Mouse (Mus musculus) megakaryocyte, adult 5-6 weeks (primary cell): ENCODE measurements around the gene Ptgir. TPM values are rescaled to one million over a fixed set of nuclear protein-coding genes. Genes with fewer than 3 reads are reported as not detected.

Experiments
- ATAC-seq: 2 replicates; pipeline ENCODE4 v1.8.0; 2016; ENCODE audit warnings: mild to moderate bottlenecking, inconsistent platforms; ENCODE audit not compliant: poor library complexity, severe bottlenecking
- total RNA-seq, 2 experiments: library from RNA; stranded (forward) in 1 of 2; stranded (reverse) in 1 of 2; fragments of 153-499, 151-499 nt in 1 of 2; fragments of 221-1000, 200-1000 nt in 1 of 2; gene quantifications; 2 replicates each; pipeline versions ENCODE4 v1.2.3 to v1.2.4; 2015 to 2017

Gene Ptgir
- total RNA-seq (2015), result 16.0 and 18.1 TPM in 2 replicates
- total RNA-seq (2017), result 14.5 and 16.6 TPM in 2 replicates

DNA sequence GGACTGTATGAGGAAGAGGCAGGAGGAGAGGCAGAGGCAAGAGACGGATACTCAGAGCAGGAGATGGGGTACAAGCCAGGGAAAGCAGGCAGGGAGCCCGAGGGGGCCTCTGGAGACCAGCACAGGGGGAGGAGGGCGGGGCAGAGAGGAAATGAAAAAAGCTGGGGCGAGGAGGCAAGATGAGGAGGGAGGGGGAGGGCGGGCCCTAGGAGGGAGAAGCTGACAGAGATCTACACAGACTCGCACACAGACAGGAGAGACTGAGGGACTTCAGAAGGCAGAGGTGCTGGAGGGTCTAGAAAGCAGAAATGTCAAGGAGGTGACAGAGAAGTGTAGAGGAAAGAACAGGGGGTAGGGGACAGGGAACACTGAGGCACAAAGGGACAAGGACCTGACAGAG is at the start of gene Ptgir:
Ptgir (plus strand) TSS at position 210 of the 400 bp plus-strand sequence.
- peak; percentile 22; the same call in 1 of the 2 replicates for ATAC-seq

DNA sequence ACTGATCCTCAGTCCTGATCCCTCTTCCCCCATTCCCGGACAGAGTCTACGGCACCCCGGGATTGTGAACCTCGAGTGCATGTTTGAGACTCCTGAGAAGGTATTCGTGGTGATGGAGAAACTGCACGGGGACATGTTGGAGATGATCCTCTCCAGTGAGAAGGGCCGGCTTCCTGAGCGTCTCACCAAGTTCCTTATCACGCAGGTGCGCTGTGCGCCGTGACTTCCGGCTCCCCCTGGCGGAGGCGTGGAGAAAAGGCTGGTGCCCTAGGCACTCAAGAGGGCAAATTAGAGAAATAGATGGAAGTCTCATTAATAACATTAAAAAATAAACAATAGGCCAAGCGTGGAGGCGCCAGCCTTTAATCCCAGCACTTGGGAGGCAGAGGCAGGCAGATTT is 48.0 kb upstream of the Ptgir start:
- peak; percentile 82 for ATAC-seq

DNA sequence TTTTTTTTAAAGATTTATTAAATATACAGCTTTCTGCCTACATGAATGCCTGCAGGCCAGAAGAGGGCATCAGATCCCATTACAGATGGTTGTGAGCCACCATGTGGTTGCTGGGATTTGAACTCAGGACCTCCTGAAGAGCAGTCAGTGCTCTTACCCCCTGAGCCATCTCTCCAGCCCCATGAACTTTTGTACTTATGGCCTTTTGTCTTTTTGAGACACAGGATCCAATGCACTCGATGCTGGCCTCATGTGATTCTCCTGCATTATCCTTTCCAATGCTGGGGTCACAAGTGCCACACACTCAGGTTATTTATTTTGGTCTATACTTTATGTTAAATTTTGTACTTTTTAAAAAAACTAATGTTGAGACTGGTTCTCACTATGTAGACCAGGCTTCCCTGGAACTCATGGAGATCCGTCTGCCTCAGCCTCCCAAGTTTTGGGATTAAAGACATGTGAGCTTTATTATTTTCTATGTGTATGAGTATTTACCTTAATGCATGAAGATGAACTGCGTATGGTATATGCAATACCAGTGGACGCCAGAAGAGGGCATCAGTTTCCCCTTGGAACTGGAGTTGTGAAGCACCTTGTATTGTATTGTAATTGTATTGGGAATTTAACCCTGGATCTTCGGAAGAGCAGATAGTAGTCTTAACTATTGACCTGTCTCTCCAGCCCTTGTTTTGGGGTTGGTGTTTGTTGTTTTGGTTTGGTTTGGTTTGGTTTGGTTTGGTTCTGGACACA is 46.2 kb upstream of the Ptgir start:
- ATAC-seq, result peak; percentile 68

DNA sequence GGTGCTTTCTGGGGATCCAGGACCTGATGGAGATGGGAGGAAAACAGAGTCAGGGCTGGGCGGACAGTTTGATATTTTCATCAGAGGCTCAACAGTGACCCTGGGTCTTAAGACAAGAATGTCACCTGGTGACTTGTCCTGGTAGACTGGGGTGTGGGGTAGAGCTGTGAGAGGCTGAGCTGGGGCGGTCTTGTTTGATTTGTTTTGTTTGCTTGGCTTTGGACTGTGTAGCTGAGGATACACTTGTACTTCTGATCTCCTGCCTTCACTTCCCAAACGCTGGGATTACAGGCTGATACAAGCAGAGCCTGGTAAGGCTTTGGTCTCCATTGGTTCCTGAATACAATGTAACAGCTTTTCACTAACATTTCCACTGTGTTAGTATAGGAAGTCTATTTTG is 38.8 kb upstream of the Ptgir start:
- ATAC-seq, result no peak

DNA sequence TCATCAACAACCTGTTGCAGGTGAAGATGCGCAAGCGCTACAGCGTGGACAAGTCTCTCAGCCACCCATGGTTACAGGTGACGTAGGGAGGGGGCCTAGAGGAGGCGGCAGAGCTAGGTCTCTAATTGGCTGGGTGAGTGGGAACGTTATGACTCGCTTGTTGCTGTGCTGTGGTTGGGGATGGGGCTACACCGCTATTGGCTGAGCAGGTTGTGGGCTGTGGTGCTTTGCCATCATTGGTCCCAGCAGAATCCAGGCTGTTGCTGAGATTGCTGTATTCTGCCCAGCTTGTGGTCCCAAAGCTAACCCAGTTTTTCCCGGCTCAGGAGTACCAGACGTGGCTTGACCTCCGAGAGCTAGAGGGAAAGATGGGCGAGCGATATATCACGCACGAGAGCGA is 36.8 kb upstream of the Ptgir start:
- ATAC-seq, result no peak

DNA sequence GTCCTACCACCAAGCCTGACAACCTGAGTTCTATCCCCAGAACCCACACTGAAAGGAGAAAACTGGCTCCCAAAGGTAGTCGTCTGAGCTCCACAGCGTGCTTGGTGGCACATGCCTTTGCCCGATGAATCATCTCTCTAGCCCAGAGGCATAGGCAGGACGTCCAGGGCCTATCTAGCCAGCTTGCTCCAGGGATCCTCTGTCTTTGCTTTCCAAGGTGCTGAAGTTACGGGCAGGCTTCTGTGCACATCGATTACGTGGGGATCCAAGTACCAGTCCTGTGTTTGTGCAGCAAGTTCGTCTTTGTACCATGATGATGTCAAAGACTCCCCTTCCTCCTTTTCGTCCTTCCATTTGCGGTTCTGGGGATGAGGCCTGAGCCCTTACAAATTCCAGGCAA is 34.7 kb upstream of the Ptgir start:
- ATAC-seq, result no peak

DNA sequence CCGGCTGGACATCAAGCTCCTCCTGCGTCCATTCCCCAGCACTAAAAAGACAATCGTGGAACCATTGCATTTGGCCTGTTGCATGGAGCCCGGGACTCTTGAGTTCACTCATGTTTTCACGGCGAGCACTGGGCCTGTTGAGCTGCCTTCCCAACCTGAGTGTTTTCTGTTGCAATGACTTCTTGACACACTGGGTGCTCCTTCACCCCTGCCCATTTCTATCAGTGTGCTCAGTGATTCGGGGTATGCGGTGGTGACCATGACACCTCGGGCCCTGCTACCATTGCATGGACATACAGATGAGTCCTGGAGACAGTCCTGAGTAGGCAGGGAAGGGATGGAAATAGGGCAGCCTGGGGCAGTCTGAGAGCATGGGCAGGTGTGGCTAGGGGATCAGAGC is 33.8 kb upstream of the Ptgir start:
- no peak for ATAC-seq

DNA sequence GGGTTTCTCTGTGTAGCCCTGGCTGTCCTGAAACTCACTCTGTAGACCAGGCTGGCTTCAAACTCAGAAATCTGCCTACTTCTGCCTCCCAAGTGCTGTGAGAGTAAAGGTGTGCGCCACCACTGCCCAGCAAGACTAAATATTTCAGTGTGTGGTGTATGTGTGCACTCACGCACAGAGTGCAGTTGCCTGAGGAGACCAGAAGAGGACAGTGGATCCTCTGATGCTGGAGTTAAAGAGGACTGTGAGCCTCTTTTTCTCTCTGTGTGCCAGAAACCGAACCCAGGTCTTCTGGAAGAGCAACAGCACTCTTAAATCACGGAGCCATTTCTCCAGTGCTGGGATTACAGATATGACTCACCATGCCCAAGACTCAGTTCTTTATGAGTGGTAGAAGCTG is 32.9 kb upstream of the Ptgir start:
- ATAC-seq, result no peak

DNA sequence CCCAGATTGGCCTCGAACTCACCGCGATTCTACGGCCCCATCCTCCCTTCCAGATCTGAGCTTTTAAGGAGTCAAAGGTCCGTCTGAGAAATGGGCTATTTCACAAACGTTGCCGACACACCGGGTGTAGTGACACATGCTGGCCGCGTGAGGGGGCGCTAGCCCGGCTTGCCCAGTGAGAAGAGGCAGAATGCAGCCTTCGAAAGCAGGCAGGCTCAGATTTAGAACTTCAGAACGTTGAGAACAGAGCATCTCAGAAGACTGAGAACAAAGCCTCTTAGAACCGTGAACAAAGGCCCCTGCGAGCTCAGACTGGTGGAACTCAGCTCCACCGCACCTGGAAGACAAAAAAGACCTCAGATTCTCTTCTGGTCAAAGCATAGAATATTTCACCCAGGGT is 32.1 kb upstream of the Ptgir start:
- ATAC-seq, result peak; percentile 72

DNA sequence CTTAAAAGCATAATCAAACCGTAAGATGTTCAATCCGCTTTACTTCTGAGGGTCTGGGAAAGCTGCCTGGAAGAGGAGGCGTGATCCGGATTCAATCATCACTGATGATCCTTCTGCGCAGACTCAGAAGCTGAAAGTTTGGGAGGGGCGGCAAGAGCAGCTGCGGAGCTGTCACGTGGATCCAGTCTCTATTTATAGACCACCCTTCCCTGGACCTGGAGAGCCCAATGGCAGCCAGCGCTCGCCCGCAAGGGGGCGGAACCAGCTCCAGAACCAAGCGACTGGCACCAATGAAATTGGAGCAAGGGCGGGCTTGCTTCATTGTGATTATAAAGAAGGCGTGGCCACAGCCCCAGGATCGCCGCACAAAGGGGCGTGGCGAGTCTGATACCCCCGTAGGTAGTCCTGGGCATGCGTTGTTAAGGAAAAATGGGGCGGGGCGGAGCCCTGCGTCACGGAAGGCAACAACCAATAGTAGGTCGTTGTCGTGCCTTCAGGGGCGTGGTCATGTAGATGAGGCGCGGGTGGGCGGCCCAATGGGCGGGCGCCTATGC is 31.5 kb upstream of the Ptgir start:
- peak; percentile 88 for ATAC-seq

DNA sequence AGATGAGACGGTGACA is 31.2 kb upstream of the Ptgir start, which contains the start of gene Dact3:
Dact3 (plus strand) TSS at position 8 of the 16 bp plus-strand sequence.
- no peak for ATAC-seq

DNA sequence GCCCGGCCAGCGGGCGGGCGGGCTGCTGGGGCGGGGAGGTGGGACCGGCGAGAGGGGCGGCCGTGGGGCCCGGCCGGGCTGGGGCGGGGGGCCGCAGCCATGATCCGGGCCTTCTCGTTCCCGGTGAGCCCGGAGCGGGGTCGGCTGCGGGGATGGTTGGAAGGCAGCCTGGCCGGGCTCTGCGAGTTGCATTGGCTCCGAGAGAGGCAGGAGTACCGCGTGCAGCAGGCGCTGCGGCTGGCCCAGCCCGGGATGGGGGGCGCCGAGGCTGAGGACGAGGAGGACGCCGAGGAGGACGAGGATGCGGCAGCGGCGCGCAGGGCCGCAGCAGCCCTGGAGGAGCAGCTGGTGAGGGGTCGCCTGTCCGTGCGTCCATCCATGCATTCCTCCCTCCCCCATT is 31.0 kb upstream of the Ptgir start:
- no peak for ATAC-seq

DNA sequence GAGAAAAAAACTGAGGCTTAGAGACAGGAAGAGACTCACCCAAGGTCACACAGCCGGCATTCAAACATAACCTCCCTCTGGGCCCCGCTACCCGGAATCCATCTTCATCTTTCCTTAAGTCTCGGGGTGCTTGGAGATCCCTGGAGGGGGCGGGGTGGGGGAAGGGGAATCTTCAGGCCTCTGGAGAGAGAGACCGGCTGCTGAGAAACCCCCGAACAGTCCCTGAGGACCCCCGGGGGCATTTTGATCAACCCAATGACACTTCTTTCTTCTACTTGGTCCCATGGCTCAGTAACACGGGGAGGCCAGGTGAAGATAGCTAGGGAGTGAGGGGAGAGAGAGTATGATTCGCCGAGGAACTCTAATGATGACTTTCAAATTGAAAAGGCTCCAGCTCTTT is 30.3 kb upstream of the Ptgir start:
- no peak for ATAC-seq

DNA sequence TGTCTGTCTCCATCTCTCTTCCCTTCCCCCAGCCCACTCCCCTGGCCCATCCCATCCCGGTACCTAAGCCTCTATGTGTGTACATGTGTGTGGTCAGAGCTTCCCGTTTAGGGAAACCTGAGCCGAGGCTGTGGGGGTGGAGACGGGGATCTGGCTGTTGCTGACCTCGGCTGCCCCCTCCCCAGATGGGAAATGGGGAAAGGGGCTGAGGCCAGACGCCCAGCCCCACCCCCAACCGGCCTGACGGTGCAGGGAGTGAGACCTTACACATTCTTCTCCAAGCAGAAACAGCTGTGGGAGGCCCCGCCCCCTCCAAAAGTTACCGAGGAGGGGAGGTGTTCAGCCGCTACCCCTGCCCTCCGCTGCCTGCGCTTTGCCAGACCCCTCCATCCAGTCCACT is 29.7 kb upstream of the Ptgir start:
- no peak for ATAC-seq

DNA sequence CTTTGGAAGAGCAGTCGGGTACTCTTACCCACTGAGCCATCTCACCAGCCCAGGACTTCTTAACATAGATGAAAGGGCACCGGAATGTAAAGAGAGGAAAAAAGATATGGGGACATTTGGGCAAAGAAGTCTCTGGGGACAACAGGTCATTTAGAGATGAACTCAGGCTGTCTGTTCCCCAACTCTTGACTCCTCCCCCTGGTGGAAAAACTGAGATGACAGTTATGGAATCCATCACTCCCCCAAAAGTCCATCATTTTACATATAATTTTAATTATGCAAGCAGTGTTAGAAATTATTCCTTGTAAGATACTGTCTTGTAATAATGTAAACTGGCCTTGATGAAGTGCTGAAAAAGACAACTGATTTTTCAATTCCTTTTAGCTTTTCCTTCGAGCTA is 28.6 kb upstream of the Ptgir start:
- ATAC-seq, result no peak

DNA sequence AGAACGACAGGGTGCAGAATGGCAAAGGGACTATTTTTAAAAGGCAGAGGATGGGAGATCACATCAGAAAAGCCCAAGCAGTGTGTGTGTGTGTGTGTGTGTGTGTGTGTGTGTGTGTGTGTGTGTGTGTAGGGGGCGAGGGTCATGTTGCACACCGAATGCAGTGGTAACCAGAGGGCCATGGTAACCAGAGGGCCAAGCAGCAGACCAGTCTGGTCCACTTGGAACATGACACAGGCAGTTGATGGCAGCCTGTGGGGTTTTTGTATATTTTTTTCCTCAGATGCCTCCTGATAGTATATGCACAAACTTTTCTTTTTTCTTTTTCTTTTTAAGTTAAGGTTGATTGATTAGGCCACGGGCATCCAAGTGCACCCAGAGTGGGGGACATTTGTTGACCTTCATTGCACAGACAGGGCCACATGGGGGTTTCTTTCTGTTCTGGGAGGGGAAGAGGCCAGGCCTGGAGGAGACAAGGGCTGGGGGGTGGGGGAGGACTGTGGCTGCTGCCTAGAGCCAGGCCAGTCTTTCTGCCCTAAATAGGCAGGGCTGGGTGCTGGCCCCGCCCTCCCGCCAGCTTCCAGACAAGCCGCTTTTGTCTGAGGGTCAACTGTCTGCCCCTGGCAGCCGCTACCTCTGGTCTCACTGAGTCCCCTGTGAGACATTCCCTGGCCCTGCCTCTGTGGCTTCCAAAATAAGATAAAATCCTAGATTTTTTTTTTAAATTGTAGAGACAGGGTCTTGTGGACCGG is 26.3 kb upstream of the Ptgir start:
- no peak for ATAC-seq

DNA sequence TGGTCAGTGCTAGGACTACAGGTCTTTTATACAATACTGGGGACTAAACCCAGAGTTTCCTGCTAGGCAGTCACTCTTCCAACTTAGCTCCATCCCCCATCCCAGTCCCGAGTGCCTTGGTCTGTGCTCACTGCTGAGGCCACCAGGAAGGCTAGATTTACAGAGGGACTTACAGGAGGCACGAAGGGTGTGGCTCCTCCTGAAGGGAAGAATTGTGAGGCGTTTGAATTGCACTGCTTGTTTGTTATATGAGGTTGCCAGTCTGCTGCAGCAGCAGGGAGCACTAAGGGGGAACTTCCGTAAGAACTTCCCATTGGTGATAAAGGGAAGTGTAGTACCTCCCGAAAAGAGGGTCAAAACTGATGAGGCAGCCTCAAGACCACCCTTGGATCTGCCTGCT is 25.7 kb upstream of the Ptgir start:
- ATAC-seq, result no peak

DNA sequence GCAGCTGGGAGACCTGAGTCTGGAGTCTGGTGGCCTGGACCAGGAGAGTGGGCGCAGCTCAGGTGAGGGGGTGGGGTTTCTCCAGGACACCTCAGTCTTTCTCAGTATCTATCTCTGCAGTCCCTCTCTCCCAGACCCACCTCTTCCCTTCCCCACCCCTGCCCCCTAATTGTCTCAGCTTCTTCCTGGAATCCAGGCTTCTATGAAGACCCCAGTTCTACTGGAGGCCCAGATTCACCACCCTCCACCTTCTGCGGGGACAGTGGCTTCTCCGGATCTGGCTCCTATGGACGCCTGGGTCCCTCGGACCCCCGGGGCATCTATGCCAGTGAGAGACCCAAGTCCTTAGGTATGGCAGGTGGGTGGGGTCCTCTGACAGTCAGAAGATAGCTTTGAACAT is 23.1 kb upstream of the Ptgir start:
- no peak for ATAC-seq

DNA sequence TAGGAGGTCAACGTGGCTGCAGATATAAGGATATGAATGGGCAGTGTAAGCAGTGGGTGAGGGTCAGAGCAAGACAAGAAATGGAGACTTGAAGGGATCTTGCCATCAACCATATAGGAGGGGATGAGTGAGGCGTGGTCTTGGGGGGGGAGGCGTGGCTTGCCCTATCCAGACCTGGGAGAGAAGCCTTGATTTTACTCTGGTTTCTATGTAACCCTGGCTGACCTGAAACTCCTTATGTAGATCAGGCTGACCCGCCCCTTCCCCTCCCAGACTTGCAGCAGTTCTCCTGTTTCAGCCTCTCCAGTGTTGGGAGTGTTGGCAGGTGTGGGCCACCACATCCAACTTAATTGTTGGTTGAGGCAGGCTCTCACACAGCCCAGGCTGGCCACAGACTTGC is 22.0 kb upstream of the Ptgir start:
- ATAC-seq, result no peak

DNA sequence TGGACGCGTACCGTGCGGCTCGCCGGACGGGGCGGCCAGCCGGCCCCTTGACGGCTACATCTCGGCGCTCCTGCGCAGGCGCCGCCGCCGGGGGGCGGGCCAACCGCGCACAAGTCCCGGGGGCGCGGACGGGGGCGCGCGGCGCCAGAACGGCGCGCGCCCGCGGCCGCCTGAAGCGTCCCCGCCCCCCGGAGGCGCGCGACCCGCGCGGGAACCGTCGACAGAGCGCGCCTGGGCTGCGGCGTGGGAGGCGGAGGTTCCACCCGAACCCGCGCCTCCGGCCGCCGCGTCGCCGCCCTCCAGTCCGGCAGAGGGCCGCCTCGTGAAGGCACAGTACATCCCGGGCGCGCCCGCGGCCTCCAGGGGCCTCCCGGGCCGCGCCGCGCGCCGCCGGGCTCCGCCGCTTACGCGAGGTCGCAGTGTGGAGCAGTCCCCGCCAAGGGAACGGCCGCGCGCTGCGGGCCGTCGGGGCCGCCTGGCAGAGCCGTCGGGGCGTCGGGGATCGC is 21.0 kb upstream of the Ptgir start:
- no peak for ATAC-seq

DNA sequence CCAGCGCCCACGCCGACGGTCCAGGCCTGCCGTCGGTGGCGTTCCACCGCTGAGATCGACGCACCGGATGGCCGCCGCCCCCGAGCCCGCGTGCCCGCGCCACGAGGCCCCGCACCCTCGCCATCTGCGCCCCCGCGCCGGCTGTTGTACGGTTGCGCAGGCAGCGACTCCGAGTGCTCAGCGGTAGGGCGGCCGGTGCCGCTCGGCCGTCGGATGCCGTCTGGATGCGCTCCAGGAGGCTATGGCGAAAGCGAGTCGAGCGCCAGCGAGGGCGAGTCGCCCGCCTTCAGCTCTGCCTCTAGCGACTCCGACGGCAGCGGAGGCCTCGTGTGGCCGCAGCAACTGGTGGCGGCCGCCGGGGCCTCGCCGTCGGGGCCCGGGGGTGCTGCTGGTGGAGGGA is 20.4 kb upstream of the Ptgir start:
- no peak for ATAC-seq

DNA sequence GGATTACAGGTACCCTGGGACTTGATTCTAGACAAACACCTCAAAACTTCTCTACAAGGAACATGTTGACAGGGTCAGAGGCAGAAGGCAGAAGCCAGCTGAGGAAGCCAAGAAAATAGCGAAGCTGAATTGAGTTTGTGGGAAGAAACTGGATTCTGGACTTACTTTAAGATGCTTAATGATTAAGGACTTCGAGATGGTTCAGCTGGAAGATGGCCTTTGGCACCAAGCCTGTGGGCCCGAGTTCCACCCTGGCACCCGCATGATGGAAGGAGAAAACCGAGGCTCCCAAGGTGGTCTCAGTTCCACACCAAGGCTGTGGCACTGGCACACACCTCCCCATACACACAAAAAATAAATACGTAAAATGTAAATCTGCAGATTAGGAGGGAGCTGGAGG is 15.8 kb upstream of the Ptgir start:
- no peak for ATAC-seq

DNA sequence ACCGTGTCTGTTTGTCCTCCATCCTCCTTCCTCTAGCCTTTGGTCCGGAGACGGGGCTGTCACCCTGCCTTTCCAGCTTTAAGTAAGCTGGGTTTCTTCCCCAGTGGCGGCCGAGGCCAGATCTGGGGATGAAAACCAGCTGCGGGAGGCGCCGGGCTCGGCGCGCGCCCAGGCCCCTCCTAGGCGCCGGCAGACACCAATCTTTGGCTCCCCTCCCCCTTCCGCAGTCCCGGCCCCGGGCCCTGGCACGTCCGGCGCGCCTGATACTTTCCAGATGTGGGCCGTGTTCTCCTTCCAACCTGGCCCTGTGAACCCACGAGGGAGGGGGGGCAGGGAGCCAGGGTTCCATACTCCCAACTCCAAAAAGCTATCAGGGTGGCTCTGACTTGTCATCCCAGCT is 15.3 kb upstream of the Ptgir start:
- ATAC-seq, result no peak
